Mouse (Mus musculus): ENCODE results near the gene Ceacam20.

- TF ChIP-seq POLR2A (IDR thresholded peaks at IDR 0.05; ENCODE audit: insufficient read depth, low read depth, low read length) = no peak
- TF ChIP-seq CTCF (IDR thresholded peaks at IDR 0.05) = no peak
- TF ChIP-seq EP300 (IDR thresholded peaks at IDR 0.05; ENCODE audit: insufficient read depth, low read depth, low read length) = no peak
These were observed 9.4 kb upstream of the Ceacam20 start for GRCm38 (mm10) chr7:19955861-19956260.

Data from heart, adult 2 months (tissue).